Mouse (Mus musculus): ENCODE measurements around the gene Epha2.

Epha2 gene

DNA sequence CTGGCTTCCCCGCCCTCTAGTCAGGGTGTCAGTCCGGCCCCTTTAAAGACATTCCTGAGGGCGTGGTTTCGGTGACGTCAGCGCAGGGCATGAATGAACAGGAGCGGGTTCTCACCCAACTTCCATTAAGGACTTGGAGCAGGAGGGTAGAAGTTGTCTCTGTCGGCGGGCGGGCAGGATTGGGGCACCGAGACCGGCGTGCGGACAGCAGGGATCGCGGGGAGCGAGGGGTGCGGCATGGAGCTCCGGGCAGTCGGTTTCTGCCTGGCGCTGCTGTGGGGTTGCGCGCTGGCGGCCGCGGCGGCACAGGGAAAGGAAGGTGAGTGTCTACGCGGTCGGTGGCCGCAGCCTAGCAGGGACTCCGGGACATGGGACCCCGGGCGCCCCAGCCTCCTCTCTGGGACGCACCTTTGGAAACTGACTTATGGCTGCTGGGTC is at the start of gene Epha2:
Gene Epha2 (plus strand): TSS at position 125 of the 438 bp plus-strand sequence.
- DNase-seq (ENCODE audit: low spot score), result peak; percentile 91

DNA sequence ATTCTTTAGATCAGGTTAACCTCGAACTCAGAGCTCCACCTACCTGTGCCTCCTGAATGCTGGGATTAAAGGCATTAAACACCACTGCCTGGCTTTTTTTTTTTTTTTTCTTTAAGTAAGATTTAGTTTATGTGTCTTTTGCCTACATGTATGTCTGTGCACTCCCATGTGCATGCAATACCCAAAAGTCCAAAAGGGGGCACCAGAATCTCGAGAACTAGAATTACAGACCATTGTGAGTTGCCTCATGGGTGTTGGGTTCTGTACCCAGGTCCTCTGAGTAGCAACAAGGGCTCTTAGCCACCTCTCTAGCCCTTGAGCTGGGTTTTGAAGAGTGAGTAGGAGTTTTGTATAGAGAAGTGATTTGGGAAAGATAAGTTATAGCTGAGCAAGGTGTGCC is 48.4 kb upstream of the Epha2 start:
- no peak for DNase-seq (ENCODE audit: low spot score)

DNA sequence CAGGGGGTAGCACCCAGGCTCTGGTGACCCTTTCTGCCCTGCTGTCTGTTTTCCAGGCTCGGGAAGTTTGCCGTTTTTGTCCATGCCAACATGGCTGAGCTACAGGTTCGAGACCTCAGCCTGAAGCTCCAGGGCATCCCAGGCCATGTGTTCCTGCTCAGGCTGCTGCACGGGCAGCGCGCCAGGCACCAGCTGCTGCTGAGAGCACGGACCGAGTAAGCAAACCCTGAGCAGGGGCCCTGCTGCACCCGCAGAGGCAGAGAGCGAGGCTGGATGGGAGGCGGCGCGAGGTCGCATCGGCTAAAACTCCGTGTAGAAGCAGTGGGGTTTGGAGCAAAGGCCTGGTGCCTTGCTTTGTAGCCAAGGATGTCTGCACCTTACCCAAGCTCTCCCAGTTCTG is 46.8 kb upstream of the Epha2 start:
- DNase-seq (ENCODE audit: low spot score), result no peak

DNA sequence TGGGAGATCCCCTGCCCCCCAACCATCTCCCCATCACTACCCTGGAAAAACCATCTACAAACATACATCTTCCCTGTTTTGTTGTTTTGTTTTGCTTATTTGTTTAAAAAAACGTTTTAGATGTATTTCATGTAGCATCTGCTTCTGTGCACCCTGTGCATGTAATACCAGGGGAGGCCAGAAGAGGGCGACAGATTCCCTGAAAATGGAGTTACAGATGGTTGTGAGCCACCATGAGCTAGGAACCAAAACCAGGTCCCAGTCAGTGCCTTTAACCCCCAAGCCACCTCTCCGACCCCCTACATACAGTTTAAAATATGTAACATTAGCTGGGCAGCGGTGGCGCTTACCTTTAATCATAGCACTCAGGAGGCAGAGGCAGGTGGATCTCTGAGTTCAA is 43.6 kb upstream of the Epha2 start:
- DNase-seq (ENCODE audit: low spot score), result no peak

DNA sequence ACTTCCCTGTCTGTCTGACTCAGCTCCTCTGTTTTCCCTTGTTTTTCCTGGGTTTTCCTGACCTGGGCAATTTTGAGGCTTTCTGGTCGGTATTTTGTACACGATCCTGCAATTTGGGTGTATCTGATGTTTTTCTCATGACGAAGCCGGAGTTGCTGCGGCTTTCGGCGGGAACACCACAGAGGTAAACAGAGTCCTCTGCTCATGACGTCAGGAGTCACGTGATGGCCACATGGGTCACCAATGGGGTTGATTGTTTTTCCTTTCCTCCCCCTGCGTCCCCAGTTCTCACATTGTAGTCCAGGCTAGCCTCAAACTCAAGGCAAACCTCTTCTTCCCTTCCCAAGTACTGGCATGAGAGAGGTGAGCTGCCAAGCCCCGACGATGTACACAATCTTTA is 41.6 kb upstream of the Epha2 start:
- no peak for DNase-seq (ENCODE audit: low spot score)

DNA sequence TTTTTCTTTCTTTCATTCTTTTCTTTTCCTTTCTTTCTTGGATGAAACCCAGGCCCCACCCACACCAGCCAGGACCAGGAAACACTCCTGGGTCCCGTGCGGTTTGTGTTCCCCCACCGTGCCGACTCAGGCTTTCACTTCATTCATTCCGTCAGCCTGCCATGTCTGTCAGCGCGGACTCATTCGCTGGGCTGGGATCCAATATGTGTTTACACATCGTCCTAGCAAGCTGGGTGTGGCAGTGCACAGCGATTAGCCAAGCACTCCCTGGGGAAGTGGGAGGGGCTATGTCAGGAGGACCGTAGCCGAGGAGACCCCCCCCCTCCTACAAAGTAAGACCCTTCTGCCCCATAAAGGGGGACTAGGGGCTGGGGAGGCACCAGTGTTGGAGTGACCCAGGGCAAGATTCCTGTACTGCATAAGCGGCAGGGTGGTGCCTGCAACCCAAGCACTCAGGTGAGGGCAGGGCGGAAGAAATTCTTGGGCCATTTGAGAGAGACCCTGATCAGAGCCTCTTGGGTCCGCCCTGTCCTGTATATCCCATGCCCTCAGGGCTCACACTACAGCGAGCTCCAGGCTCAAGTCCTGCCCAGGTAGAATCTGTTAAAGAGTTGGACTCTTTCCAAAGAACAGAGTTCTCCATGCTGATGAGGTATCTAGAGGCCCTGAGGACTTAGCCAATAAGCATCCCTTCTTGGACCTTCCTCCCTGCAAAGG is 40.9 kb upstream of the Epha2 start:
- peak; percentile 59 for DNase-seq (ENCODE audit: low spot score)

DNA sequence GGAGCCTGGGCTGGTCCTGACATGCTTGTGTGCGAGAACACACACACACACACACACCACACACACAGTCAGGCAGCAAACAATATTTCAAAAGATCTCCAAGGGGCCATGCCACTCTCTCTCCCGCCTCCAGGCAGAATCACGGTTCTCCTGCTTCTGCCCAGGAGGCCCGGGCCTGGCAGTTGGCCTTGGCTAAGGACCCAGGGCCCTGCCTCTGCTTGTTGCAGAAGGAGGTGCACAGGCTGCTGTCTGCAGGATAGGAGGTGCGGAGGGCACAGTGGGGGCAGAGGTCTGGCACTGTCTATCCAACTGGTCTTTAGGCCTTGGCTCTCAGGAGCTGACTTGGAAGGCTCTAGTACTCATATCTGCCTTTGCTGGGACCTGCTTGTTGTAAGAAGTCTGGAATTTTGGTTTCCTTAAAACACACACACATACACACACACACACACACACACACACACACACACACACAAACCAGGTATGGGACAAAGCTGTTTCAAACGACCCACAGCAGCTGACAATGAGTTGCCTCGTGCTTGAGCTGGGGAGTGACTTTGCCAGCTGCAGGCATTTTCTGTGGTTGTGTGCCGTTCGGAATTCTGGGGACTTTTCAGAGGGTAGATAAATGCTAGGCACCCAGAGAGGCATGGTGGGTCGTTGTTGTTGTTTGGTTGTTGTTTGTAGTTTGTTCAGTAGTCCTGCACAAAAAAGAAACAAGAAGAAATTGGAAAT is 38.0 kb upstream of the Epha2 start:
- no peak for DNase-seq (ENCODE audit: low spot score)

DNA sequence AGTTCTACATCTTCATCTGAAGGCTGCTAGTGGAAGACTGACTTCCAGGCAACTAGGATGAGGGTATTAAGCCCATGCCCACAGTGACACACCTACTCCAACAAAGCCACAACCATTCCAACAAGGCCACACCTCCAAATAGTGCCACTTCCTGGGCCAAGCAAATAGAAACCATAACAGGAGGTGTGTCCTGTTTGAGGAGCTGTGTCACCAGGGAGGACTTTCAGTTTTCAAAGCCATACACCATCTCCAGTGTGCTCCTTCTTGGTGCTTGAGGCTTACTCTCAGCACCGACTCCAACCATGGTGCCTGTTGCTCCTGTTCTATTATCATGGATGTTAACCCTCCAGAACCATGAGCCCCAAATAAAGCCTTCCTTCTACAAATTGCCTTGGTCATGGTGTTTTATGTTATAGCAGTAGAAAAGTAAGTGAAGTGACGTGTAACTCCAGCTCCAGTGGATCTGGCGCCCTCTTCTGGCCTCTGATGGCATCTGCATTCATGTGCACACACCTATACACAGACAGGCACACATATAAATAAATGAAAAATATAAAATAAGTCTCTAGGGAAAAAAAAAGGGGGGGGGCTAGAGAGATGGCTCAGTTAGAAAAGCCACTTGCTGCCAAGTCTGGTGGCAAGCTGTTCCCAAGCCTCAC is 34.9 kb upstream of the Epha2 start:
- DNase-seq (ENCODE audit: low spot score), result no peak

DNA sequence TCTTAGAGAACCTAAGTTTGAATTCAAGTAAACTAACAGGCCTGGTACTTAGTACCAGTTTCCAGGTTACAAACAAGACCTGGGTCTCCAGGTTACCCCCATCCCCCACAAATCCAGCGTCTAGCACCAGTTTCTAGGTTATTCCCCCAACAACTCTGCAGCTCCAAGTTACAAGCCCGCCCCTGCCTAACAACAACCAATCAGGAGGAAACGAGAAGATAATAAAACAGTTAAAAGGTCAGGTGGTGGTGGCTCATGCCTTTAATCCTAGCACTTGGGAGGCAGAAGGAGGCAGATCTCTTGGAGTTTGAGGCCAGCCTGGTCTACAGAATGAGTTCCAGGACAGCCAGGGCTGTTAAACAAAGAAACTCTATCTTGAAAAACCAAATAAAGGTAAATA is 33.8 kb upstream of the Epha2 start:
- no peak for DNase-seq (ENCODE audit: low spot score)

DNA sequence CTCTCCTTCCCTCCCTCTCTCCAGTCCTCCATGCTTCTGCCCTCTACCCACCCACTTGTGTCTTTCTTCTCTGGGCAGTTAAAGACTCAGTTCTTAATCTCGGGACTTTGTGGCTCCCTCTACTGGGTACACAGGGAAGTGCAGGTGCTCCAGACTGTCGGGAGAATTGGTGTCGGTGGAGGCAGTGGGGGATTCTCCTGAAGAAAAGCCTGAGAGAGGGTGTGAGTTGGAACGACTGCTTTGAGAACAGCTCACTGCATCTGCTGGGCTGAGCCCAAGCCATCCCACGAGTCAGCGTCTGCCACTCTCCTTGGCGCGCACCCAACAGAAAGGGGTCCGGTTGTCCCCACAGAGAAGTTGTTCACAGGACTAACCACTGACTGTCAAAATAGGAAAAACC is 33.2 kb upstream of the Epha2 start:
- DNase-seq (ENCODE audit: low spot score), result peak; percentile 65

DNA sequence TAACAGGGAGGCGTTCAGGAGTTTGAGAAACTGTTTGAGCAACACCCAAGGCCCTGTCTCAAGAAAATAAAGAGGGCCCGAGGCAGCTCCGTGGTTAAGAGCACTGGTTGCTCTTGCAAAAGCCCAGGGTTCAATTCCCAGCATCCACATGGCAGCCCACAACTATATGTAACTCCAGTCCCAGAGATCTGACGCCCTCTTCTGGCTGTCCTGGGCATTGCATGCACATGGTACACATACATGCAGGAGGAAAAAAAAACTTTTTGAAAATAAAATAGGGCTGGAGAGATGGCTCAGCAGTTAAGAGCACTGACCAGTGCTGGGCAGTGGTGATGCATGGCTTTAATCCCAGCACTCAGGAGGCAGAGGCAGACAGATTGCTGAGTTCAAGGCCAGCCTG is 32.7 kb upstream of the Epha2 start:
- DNase-seq (ENCODE audit: low spot score), result no peak

DNA sequence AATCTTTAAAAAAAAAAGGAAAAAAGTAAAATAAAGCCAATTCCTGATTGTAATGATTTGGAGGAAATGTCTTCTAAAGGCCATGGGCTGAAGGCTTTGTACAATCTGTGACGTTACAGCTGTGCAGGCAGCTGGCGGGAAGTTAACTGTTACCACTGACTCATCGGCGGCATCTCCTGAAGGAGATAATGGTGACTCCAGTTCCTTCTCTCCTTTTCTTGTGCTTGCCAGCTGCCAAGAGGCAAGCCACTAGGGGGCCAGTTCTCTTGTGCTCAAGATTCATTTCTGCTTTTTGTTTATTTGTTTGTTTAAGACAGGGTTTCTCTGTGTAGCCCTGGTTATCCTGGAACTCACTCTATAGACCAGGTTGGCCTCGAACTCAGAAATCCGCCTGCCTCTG is 32.0 kb upstream of the Epha2 start:
- no peak for DNase-seq (ENCODE audit: low spot score)

DNA sequence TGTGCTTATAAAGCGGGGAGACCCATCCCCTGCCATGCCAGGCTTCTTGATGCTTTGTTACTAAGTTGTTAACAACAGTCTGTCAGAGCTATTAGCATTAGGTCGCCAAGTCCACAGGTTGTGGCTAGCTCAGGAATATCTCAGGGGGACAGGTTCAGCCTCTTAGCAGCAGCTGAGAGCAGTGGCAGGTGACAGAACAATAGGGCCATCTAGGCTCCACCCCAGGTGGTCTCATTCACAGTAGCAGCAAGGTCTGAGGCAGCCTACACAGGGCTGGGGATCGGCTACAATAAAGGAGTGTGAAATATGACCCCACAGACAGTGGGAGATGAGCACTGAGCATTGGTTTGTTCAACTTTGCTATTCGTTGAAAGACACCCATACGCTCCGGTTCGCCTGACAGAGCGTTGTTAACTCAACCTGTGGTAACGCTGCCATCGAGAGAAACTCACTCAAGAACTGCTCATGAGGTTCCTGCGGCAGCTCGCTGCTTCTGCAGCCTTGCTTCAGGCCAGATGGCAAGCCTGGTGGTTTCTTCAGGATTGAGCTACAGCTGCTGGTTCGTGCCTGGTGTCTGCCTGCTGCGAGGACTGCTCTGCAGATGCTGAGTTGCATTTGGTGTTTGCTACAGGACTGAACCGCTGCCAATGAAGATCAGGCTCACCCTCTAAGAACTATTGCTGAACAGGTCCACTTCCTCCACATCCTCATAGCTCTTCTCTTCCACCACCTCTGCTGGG is 30.7 kb upstream of the Epha2 start:
- no peak for DNase-seq (ENCODE audit: low spot score)

DNA sequence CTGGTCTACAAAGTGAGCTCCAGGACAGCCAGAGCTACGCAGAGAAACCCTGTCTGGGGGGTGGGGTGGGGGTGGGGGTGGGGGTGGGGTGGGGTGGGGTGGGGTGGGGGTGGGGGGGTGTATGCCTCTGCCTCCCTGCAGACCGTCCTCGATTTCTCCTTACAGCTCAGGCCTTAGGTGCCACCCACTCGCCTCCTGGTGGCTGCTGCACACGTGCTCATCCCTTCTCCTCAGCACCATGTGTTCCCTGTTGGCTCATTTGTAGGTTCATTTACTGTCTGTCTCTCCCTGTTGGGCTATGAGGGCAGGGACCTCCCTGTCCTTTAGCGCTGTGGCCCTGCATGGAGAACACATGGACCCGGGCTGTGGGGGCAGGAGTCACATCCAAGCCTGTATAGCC is 29.8 kb upstream of the Epha2 start:
- no peak for DNase-seq (ENCODE audit: low spot score)

DNA sequence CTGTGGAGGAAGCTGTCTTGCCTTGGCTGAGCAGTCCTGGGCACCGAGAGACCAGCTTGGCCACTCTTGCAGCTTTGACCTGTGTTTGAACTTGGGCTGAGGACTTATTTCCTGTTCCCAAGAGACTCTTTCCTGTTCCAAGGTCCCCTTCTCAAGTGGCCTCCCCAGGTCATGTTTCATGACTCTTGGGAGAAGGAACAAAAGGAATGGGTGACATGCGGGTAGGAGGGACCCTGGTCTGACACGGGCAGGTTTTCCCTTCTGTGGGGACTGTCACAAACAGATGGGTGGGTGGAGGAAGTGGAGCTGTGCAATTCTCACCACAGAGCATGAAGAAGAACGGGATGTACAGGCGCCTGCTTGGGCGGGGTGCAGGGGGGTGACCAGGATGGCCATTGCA is 29.3 kb upstream of the Epha2 start:
- DNase-seq (ENCODE audit: low spot score), result no peak

DNA sequence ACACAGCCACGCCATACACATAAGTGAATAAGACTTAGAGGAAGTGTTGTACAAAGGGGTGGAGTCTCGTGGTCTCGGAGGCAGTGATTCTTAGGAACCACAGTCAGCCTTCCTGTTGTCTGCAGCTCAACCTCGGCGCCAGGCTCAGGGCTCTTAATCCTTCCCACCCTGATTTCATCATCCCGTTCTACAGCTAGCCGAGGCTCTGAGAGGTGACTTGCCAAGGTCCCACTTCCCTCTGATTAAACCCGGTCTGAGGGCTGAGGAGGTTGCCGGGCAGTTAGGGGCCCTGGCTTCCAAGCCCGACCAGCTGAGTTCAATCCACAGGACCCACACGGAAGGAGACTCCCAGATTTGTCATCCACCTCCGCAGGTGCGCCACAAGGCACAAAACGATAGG is 28.2 kb upstream of the Epha2 start:
- DNase-seq (ENCODE audit: low spot score), result no peak

DNA sequence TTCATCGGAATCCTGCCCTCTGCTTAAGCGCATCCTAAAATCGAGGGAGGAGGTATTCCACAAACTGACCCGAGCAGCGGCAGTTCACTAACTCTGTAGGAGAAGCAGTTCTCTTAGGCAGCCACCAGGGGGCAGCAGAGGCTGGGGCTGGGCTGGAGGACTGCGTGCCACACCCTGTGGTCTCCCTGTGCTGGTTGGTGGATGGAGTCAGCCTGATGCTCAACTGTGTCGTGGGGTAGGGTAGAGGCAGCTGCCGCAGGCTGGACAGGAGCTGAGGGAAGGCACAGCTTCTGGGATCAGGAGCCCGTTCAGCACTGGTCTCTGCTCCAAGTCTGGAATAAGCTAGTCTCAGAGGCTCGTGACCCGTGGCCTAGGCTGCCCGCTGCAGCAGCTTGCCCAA is 27.7 kb upstream of the Epha2 start:
- peak; percentile 92 for DNase-seq (ENCODE audit: low spot score)

DNA sequence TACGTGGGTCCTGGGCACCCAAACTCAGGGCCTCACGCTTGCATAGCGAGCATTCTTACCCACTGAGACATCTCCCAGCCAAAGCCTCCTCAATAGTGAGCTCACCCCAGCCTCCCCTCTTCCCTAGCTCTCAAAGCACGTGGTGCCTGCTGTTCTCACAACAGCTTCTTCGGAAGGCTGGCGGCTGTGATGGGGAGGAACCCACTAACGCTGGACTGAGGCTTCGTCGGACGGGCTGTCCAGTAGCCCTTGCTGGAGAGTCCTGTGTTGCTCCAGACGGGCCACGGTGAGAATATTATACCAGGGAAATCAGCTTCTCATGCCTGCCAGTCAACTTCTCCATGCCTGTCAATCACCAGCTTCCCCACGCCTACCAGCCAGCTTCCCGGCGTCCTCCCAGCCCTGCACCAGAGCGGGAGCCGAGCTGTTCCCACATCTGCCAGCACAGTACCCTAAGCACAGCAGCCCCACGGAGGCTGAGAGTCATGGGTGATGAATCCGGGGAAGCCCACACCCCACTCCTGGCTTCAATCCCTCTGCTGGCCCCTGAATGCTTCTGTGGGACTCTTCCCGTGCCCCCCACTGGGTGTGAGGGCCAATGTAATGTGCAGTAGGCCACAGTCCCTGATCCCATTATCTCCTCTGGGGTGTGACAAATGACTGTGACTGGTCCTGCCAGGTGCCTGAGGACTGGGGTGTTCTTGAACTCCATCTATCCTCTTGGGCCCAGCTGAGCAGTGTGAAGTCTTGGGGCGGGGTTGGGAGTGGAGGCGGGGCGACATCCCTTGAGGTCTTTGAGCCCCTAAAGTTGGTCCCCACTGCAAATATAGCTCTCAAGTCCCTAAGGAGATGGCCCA is 26.3 kb upstream of the Epha2 start:
- no peak for DNase-seq (ENCODE audit: low spot score)

DNA sequence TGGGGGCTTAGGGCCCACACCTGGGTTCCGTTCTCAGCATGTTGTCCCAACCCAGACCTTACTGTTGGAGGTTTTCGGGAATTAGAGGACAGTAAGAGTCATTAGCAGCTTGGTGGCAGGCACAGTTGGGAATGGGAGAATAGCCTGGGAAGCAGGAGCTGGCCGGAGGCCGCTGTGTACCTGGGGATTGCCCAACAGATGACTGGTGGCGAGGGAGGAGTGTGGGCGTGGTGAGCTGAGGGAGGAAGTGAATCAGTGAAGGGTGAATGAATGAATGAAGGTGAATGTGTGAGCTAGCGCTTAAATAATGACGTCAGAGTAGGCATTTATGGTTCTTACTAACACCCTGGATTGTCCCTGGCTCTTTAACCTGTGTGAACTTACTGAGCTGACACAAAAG is 23.9 kb upstream of the Epha2 start:
- DNase-seq (ENCODE audit: low spot score), result no peak

DNA sequence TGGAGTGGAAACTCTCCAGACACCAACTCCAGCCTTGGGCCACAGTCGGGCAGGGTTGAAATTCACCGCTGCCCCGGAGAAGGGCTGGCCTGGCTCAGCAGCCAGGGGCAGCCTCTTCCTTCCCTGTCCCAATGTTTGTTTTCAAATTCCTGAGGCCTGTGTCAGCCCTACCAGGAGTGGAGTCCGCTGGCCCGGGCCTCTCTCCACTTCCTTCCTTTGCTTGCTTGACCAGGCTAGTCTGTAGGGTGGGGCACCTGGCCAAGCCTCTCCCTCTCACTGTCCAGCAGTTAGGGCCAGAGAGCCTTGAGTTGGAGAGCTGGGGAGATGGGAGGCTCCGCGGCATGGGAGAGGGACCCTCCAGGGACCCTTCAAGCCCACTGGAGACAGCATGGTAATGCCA is 22.9 kb upstream of the Epha2 start:
- peak; percentile 78 for DNase-seq (ENCODE audit: low spot score)

DNA sequence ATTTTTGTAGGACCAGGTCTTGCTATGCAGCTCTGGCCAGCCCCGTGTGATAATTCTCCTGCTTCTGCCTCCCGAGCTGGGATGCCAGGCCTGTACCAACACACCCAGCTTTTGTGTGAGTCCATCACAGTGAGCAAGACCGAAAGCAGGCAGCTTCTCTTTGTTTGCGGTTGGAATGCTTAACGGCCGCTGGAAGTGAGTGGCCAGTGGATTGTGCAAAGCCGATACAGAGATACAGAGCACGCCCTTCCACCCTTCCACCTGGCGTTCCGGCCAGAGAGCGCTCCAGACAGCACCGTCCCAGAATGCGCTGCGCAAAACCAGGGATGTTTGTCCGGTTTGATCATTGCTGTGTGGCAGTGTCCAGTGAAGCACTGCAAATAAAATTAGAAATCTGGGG is 21.7 kb upstream of the Epha2 start:
- DNase-seq (ENCODE audit: low spot score), result no peak

DNA sequence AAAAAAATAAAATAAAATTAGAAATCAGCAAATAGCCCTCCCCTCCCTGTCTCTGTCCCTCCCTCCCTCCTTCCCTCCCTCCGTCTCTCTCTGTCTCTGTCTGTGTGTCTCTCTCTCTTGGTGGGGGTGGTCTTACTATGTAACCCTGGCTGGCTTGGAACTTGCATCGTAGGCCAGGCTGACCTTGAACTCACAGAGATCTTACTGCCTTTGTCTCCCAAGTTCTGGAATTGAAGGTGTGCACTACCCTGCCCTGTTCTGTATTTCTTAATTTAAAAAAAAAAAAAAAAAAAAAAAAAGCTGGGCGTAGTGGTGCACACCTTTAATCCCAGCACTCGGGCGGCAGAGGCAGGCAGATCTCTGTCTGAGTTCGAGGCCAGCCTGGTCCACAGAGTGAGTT is 21.3 kb upstream of the Epha2 start:
- no peak for DNase-seq (ENCODE audit: low spot score)
